In the genomic region with DNA sequence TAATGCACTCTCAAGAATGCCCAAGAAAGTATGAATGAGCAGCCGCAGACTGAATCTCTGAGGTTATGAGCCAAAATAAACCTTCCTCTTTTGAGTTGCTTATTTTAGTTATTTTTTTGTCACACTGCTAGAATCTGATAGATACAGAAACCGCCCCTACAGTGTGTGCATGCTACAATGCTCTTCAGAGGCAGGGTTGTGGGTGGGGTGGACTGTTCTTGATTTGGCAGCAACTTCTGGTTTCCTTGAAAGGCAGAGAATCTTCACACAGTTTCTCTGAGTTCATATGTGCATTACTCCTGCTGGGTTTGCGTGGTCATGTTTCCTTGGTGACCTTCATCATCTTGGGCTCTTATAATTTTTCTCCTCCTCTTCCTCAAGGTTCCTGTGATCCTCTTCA, we compare ENCODE assay signal across 19 mouse cellular contexts. TPM values are rescaled to one million over a fixed set of nuclear protein-coding genes. Genes with fewer than 3 reads are reported as not detected.
DNase-seq lines count a peak whose midpoint lies in the region; ATAC-seq and TF ChIP-seq lines count a peak whose summit lies in the region.
"Had no signal": no experiment of that assay in that cellular context is flagged by ENCODE, and none has a peak within 500 bp of the region (broad histone marks: within the 10 kb centered on the region; RNA-seq: fewer than 3 reads in every experiment).

No protein-coding gene starts in this region.

- TF ChIP-seq CTCF in bone marrow macrophage, adult 2 months (IDR thresholded peaks at IDR 0.05; ENCODE audit: low read depth, low read length), result no peak
- no peak for TF ChIP-seq CTCF in embryonic fibroblast, embryonic 13.5 days (IDR thresholded peaks at IDR 0.05; ENCODE audit: borderline replicate concordance, insufficient read depth, low read length)
- TF ChIP-seq CTCF in cerebellum, adult 2 months (IDR thresholded peaks at IDR 0.05; ENCODE audit: borderline replicate concordance, insufficient read depth, low read depth, low read length), result no peak

- WGBS in stomach, embryonic 14.5 days, result 86% methylated on average over 3 of the region's 3 CpGs
- 89% methylated on average over 3 of the region's 3 CpGs for whole genome bisulfite sequencing in cerebellum, adult 2 months
- WGBS in limb, embryonic 10.5 days, result 87% methylated on average over 3 of the region's 3 CpGs

- H3K4me2 ChIP-seq in stomach, embryonic 14.5 days (replicated peaks; ENCODE audit: low read depth, low read length), result no peak overlapping the region
- H3K4me2 ChIP-seq: heart, embryonic 11.5 days; kidney, embryonic 15.5 days; liver, embryonic 11.5 days; lung, embryonic 14.5 days had no signal

- no peaks in the 10 kb centered on the region for H3K27me3 ChIP-seq in stomach, embryonic 14.5 days (ENCODE audit: control insufficient read depth, insufficient read depth, low read length)
- H3K27me3 ChIP-seq in cerebellum, adult 2 months (ENCODE audit: control insufficient read depth, insufficient read depth, low read length), result no peaks in the 10 kb centered on the region
- no peaks in the 10 kb centered on the region for H3K27me3 ChIP-seq in limb, embryonic 10.5 days (ENCODE audit: low read depth, poor library complexity, severe bottlenecking)
- H3K27me3 ChIP-seq: kidney, embryonic 15.5 days; Patski had no signal

- peak overlapping the region; percentile 41; the same call in 1 of the 2 replicates for H3K27ac ChIP-seq in bone marrow macrophage, adult 2 months (ENCODE audit: insufficient read depth, low read depth, low read length)
- peak overlapping the region; percentile 32; the same call in 1 of the 2 replicates for H3K27ac ChIP-seq in embryonic fibroblast, embryonic 13.5 days (ENCODE audit: insufficient read depth, low read length)
- H3K27ac ChIP-seq in stomach, embryonic 14.5 days (ENCODE audit: low read length), result 0 out of 2 replicates have a peak overlapping the region, but pooled peaks have one; percentile 33
- no peak overlapping the region for H3K27ac ChIP-seq in cerebellum, adult 2 months (ENCODE audit: insufficient read depth, low read length)
- no peak overlapping the region for H3K27ac ChIP-seq in limb, embryonic 10.5 days
- H3K27ac ChIP-seq: kidney, embryonic 15.5 days had no signal

- H3K4me1 ChIP-seq in bone marrow macrophage, adult 2 months (ENCODE audit: control insufficient read depth, insufficient read depth, low read length), result peaks cover 21% of the 10 kb centered on the region
- H3K4me1 ChIP-seq in embryonic fibroblast, embryonic 13.5 days (ENCODE audit: control insufficient read depth, insufficient read depth, low read length), result no peaks in the 10 kb centered on the region
- no peaks in the 10 kb centered on the region for H3K4me1 ChIP-seq in stomach, embryonic 14.5 days (ENCODE audit: control insufficient read depth, insufficient read depth, low read length)
- H3K4me1 ChIP-seq in cerebellum, adult 2 months (ENCODE audit: control insufficient read depth, insufficient read depth, low read length), result no peaks in the 10 kb centered on the region
- no peaks in the 10 kb centered on the region for H3K4me1 ChIP-seq in limb, embryonic 10.5 days
- H3K4me1 ChIP-seq: kidney, embryonic 15.5 days had no signal

- no peak overlapping the region for H3K9ac ChIP-seq in stomach, embryonic 14.5 days (replicated peaks; ENCODE audit: low read depth, low read length)
- H3K9ac ChIP-seq: kidney, embryonic 15.5 days; lung, embryonic 14.5 days had no signal

- ATAC-seq in stomach, embryonic 14.5 days (ENCODE audit: insufficient number of reproducible peaks, insufficient read depth, low FRiP score, low read depth), result no peak
- ATAC-seq: forebrain, embryonic 14.5 days; Patski had no signal

- no peaks in the 10 kb centered on the region for H3K9me3 ChIP-seq in stomach, embryonic 14.5 days (ENCODE audit: control insufficient read depth, low read depth, low read length)
- no peaks in the 10 kb centered on the region for H3K9me3 ChIP-seq in limb, embryonic 10.5 days (replicated peaks)
- H3K9me3 ChIP-seq: kidney, embryonic 15.5 days had no signal

- TF ChIP-seq POLR2A in bone marrow macrophage, adult 2 months (IDR thresholded peaks at IDR 0.05; ENCODE audit: borderline replicate concordance, low read depth, low read length), result no peak
- TF ChIP-seq POLR2A in embryonic fibroblast, embryonic 13.5 days (IDR thresholded peaks at IDR 0.05; ENCODE audit: low read depth, low read length), result no peak
- TF ChIP-seq POLR2A in cerebellum, adult 2 months (IDR thresholded peaks at IDR 0.05; ENCODE audit: borderline replicate concordance, insufficient read depth, low read length), result no peak

- H3K4me3 ChIP-seq in bone marrow macrophage, adult 2 months (ENCODE audit: insufficient read depth, low read length), result no peak overlapping the region
- no peak overlapping the region for H3K4me3 ChIP-seq in embryonic fibroblast, embryonic 13.5 days (ENCODE audit: insufficient read depth, low read length)
- no peak overlapping the region for H3K4me3 ChIP-seq in stomach, embryonic 14.5 days (ENCODE audit: low read depth, low read length)
- no peak overlapping the region for H3K4me3 ChIP-seq in cerebellum, adult 2 months (replicated peaks; ENCODE audit: insufficient read depth, low read depth, low read length)
- H3K4me3 ChIP-seq in limb, embryonic 10.5 days, result no peak overlapping the region
- H3K4me3 ChIP-seq: kidney, embryonic 15.5 days had no signal

- H3K36me3 ChIP-seq in stomach, embryonic 14.5 days (ENCODE audit: control insufficient read depth, insufficient read depth, low read length), result no peaks in the 10 kb centered on the region
- no peaks in the 10 kb centered on the region for H3K36me3 ChIP-seq in limb, embryonic 10.5 days
- H3K36me3 ChIP-seq: kidney, embryonic 15.5 days had no signal

- peak; percentile 59 for DNase-seq in right cerebral cortex, adult 18-20 months
- DNase-seq in right cerebral cortex, postnatal 14 days, result no peak
- no peak for DNase-seq in cerebellum, adult 2 months
- DNase-seq in limb, embryonic 10.5 days (ENCODE audit: low spot score), result no peak
- no peak for DNase-seq in heart, adult 18-20 months
- DNase-seq: cerebellum, adult 11 months; heart, postnatal 36 days; lung, embryonic 14.5 days; thymus, postnatal 36 days had no signal

RNA-seq across cellular contexts. Expression of a gene that starts 10.2 kb away (rescaled TPM):
- 0.60 TPM in 1 of 2 replicates, not detected in the other for polyA plus RNA-seq in bone marrow macrophage, adult 2 months (2012; ENCODE audit: insufficient read depth, insufficient read length, missing spikeins)
- not detected in 2 replicates for polyA plus RNA-seq in embryonic fibroblast, embryonic 13.5 days (2011; ENCODE audit: insufficient read length, low read depth, missing spikeins)
- polyA plus RNA-seq in stomach, embryonic 14.5 days (2014; fragmentation: Nextera tagmentation; extraction: Ambion mirVana), result 0.69 and 1.1 TPM in 2 replicates
- polyA plus RNA-seq in cerebellum, adult 2 months (2012; rRNA removed), result 9.1 and 10.3 TPM in 2 replicates
- not detected in 2 replicates for polyA plus RNA-seq in limb, embryonic 10.5 days (2016; fragmentation: Nextera tagmentation; extraction: Ambion mirVana)
- not detected for total RNA-seq in heart, adult 18-20 months (2021)
- total RNA-seq: gastrocnemius, adult 8-10 months; heart, postnatal 36 days had no signal
- polyA plus RNA-seq: heart, embryonic 11.5 days; kidney, embryonic 15.5 days; liver, embryonic 11.5 days had no signal

RNA-seq across cellular contexts. Expression of a gene that starts 40.9 kb away (rescaled TPM):
- 0.44 TPM in 1 of 2 replicates, not detected in the other for polyA plus RNA-seq in bone marrow macrophage, adult 2 months (2012; ENCODE audit: insufficient read depth, insufficient read length, missing spikeins)
- 3.5 and 11.8 TPM in 2 replicates for polyA plus RNA-seq in embryonic fibroblast, embryonic 13.5 days (2011; ENCODE audit: insufficient read length, low read depth, missing spikeins)
- not detected in 2 replicates for polyA plus RNA-seq in stomach, embryonic 14.5 days (2014; fragmentation: Nextera tagmentation; extraction: Ambion mirVana)
- polyA plus RNA-seq in cerebellum, adult 2 months (2012; rRNA removed), result 0.03 and 0.05 TPM in 2 replicates
- not detected in 2 replicates for polyA plus RNA-seq in limb, embryonic 10.5 days (2016; fragmentation: Nextera tagmentation; extraction: Ambion mirVana)
- total RNA-seq in heart, adult 18-20 months (2021), result under 1 TPM; 0.13 to 0.27 TPM
- total RNA-seq: gastrocnemius, adult 8-10 months; layer of hippocampus, adult 18-20 months had no signal
- polyA plus RNA-seq: liver, embryonic 11.5 days had no signal

Comparison
In these comparisons a context has a peak if more than half of its experiments do, and no peak if none do; other contexts are left out.
1. H3K27ac ChIP-seq: peak in bone marrow macrophage, adult 2 months (single experiment), embryonic fibroblast, embryonic 13.5 days (single experiment) and stomach, embryonic 14.5 days (single experiment); none in cerebellum, adult 2 months (single experiment) and limb, embryonic 10.5 days (single experiment).